Mouse (Mus musculus): ENCODE measurements at regions not wholly inside any gene's neighbourhood (a gene's known extent, or its start where the extent isn't known, plus 50 kb on each side); places are given as distances from the start of the nearest gene placed in this dataset.
"Not testable (repeated sequence)": the region's sequence is repeated elsewhere in the genome, so short reads cannot be mapped to it uniquely, and the experiment has no call there.

DNA sequence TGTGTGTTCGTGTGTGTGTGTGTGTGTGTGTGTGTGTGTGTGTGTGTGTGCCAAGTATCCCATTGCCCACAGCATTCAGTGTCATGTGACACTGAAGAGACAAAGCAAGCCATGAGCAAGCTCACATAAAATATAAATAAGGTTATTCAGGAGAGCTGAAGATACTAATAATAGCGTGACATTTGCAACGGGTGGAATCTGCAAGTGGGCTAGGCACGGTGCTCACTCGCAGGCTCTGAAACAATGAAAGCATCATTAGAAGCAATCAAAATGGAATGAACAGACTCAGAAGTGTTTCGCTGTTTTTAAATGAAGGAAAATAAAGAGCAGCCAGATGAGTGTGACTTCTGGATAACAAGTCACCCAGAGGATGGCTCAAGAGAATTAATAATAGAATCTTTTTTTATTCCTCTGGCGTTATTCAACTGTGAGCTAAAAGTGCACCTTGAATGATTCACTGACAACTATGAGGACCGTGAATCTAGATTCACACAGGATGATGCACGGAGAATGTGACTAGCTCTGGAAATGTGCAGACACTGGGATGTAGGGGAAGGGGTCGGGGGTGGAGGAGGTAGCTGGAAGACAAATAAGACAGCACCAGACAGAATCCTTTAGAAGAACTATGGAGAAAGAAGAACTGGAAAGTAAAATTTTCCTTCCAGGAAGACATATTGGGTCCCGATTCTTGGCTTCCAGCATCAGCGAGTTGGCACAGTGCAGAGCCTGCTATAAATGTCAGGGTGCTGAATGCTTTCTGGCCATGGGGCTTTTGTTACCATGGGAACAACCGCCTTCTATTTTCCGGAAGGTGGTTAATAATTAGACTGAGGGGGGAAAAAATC, 55.3 kb downstream of the Actbl2 start:
- peak; percentile 28 to 29 for DNase-seq (ENCODE audit: low spot score in 2 of 2)

DNA sequence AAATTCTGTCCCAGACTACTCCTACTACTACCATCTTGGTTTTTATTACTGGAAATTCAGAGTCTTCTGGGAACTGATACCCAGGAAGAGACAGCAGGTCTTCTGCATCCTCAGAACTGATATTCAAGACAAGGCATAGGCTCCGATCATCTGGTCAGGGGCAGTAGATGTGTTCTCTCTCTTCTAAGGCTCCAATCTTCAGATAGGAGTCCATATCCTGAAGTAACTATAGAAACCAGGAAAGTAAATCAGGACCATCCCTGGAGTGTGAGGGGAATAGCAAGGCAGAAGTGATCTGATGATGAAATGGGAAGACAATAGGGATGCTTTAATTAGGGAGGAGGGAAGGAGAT, 55.9 kb downstream of the Actbl2 start:
- no peak for DNase-seq (ENCODE audit: low spot score in 2 of 2)

DNA sequence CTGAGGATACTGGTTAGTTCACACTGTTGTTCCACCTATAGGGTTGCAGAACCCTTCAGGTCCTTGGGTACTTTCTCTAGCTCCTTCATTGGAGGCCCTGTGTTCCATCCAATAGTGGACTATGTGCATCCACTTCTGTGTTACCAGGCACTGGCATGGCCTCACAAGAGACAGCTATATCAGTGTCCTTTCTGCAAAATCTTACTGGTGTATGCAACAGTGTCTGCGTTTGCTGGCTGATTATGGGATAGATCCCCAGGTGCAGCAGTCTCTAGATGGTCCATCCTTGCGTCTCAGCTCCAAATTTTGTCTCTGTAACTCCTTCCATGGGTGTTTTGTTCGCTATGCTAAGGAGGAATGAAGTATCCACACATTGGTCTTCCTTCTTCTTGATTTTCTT, 58.7 kb downstream of the Actbl2 start:
- not testable (repeated sequence) for DNase-seq (ENCODE audit: low spot score in 2 of 2)

DNA sequence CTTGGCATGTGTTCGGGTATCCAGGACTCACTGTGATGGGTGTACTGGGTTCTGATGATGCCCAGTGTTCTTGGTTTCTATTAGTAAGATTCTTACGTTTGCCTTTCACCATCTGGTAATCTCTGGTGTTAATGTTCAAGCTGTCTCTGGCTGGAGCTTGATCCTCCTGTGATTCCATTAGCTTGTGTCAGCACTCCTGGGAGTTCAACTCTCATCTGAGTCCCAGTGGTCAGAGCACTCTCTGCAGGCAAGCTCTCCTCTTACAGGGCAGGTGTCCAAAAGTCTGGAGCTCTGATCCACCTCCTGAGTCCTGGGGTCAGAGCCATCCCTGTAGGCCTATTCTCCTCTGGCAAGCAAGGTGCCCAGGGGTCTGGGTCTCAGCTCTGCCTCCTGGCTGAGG, 63.1 kb downstream of the Actbl2 start:
- not testable (repeated sequence) for DNase-seq (ENCODE audit: low spot score in 2 of 2)

DNA sequence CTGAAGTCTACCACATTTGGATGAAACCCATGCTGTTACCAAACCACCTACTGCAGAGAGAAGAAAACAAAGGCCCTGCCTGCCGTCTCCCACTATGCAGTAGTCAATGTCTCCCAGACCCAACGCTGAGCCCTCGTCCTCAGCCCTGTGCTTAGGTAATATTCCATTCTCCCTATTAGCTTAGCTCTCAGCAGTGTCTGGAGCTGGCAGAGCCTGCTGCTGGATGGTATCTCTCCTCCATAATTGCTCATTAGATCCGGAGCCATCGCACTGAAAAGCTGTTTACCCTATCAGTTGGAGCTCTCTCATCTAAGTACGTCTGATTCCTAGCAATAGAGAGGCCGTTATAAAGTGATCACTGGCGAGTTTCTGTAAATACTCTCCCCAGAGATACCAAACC, 68.4 kb downstream of the Actbl2 start:
- DNase-seq (ENCODE audit: low spot score in 2 of 2): no peak

DNA sequence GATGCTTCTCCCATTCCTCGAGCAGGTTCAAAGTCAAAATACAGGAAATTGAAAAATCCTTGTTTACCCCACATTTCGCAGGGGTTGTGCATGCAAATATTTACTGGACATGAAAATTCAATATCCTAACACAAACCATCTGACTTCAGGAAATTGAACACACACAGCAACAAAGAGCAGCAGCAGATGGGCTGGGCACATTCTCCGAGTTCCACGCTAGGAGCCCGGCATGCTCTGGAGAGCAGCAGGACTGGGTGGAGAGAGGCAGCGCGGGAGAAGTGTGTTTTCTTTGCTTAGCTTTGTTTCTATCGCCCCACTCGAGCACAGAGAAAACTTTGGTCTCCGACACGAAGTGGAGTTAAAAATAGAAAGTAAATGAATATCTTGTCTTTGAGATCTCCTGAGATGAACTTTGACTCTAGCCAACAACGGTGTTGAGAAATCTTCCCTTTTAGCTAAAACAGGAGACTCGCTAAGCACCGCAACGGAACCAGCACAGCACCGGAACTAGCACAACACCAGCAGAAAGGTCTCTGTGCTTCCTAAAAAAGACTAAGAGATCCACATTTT, 71.4 kb downstream of the Actbl2 start:
- no peak for DNase-seq (ENCODE audit: low spot score in 2 of 2)

DNA sequence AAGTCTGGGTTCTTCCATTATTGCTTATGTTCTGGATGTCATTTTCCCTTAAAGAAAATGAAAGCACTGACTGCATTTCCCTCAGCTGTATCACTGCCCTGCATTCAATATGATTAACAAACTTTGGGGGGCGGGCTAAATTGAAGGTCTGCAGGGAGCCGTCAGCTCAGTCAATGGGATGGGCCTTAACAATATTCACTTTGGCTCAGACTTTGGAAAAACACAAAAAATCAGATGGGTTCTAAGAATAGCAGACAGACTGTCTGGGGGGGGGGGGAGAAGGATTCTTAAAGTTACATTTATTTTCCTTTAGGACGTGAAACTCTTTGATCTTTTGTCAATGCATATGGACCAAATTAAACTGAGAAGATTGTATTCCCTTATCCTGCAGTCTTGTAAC, 78.2 kb downstream of the Actbl2 start:
- DNase-seq (ENCODE audit: low spot score in 2 of 2): no peak

DNA sequence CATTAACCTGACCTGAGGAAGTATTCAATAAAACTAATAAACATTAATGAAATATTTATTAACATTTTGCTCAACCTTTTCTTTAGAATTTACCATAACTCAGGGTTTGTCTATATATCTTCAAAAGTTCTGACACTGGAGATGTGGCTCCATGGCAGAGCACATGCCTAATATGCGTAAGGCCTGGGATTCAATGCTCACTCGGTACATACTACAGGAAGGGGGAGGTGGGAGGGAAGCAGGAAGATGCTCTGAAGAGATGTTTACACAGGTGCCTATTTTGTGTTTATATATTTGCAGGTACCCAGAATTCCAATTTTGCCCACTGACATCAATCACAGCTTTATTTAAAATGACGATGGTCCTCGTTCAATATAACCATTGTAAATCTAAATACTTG, 79.0 kb downstream of the Actbl2 start:
- DNase-seq (ENCODE audit: low spot score in 2 of 2): no peak

DNA sequence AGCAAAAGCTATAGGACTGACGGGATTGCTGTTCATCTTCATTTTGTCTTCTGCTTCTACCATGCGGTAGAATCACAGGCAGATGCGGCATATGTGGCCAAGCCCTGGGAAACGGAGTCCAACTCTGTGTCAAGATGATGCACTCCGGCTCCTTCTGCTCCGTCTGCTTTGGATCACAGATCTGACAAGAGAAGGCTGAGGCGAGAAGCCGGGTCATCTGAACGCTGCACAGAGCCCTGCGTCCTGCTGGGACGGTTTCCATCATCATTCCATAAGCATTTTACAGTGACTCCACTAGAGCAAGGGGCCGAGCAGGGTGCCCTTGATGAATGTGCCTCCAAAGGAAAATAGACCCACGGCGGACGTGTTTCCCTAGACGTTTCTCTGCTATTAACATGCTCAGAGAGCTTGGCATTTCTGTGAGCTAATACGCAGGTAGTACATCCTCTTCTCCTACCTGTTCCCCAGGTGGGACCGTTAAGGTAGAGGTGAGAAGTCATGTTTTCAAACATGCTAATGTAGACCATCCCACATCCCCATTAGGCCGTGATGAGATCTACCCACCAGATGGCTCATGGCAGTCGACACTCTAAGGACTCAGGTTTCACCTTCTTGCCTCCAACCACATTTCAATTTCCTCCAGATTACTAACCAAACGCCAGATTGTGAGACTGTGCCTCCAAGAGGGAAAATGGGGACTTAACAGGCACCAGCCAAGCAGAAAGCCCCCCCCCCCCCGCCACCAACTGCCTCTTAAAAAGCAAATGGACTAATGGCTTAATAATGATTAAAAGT, 79.6 kb downstream of the Actbl2 start:
- no peak for DNase-seq (ENCODE audit: low spot score in 2 of 2)

DNA sequence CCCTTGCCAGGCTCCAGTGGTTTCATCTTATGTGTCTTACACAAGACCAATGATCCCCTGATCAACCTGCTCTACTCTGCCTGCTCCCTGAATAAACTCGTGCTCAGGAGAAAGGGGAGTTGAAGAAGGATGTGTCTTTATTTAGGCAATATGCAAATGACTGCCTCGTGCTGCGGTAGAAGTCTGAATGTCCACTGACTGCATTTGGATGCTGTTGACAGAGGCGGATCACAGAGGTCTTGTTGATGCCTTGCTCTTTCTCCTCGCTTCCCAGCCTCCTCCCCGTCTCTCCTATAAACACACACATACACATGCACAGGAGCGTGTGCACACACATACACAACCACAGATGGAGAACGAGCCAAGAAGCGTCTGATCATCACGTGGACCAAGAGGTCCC, 90.2 kb downstream of the Actbl2 start:
- no peak for DNase-seq (ENCODE audit: low spot score in 2 of 2)

DNA sequence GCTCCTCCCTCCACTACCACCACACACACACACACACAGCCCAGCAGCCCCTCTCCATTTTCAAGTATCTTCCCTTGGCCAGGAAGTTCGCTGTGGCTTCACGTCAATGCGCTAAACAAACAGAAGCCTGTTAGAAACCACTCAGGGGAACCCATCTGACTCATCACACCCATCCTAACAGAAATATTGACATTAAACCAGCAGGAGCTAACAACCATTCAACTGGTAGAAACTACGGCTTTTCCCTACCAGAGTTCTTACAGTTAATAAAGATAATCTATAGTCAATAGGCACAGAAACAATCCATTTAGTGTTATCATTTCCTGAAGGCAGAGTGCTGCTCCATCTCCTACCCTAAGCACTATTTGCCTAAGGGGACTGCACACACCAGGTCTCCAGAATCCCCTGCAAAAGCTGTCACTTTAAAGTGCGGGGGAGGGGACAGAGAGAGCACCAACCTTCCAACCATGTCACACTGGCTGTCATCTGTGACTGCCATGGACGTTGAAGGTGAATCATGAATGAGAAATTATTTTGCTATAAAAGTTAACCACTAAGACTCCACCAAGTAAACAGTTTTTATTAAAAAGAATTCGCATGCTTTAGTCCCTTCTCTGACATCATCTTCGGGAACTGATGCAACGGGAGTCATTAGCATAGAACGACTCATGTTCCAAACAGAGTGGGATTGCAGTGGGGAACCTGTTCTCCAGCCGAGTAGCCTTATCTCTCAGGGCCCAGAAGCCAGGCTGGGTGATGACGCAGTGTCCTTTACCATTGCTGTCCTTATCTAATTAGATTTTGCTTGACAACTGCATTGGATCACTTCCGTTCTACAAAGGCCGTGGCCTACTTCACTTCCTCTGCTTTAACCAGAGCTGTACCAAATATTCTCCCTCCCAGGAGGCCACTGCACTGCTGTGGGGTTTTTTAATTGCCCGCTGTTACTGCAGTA, 91.0 kb downstream of the Actbl2 start:
- DNase-seq (ENCODE audit: low spot score in 2 of 2): no peak

DNA sequence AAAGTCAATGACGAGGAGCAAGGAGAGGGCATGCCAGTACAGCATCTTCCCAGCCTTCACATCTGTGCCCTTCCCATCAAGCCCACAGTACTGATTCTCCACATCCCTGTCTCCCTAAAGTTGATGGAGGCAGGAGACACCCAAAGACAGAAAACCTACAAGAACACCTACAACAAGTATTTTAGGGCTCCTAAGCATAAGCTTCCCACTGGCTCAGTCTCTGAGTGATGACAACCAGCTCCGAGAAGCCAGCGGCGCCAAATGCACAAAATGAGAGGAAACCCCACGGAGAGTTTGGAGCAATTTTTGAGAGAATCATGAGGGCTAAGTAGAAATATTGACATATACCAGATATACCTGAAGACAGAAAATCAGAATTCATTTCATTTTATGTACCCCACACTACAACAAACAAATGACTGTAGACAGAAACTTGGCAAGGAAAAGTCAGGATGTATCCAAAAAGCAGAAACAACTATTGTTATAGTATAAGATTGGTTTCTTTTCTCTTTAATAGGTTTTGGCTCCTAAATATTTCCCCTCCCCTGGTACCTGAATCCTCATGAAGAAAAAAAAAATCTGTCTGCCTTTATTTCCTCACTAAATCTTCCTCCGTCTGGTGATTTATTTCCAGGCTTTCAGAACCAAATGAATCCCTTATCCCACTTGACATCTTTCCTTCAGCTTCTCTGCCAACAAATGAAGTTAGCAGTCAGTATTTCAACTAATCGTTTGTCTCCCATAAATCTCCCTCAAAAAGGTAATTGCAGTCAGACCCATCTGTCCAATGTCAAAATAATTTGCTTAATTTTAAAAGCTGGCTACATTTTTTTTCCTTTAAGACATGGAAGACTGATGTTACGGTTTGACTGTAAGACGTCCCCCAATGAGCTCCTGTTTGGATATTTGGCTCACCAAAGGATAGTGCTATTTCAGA, 102.0 kb downstream of the Actbl2 start:
- DNase-seq (ENCODE audit: low spot score in 2 of 2): peak; percentile 8 to 28

DNA sequence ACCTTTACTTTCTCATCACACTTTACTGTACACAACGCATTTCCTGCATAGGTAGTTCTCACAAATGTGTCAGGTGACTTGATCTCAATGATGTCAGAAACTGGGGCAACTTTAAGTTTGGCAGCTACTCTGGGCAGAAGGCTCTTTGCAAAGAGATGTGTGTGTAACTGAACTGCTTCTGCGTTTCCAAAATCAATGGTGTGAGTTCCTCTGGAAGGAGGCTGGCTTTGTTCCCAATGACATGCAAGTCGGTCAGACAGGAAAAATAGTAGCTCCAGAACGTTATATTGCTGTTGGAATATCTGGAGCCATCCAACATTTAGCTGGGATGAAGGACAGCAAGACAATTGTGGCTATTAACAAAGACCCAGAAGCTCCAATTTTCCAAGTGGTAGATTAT, 106.6 kb downstream of the Actbl2 start:
- DNase-seq (ENCODE audit: low spot score in 2 of 2): peak in 1 of 2 experiments; percentile 15

DNA sequence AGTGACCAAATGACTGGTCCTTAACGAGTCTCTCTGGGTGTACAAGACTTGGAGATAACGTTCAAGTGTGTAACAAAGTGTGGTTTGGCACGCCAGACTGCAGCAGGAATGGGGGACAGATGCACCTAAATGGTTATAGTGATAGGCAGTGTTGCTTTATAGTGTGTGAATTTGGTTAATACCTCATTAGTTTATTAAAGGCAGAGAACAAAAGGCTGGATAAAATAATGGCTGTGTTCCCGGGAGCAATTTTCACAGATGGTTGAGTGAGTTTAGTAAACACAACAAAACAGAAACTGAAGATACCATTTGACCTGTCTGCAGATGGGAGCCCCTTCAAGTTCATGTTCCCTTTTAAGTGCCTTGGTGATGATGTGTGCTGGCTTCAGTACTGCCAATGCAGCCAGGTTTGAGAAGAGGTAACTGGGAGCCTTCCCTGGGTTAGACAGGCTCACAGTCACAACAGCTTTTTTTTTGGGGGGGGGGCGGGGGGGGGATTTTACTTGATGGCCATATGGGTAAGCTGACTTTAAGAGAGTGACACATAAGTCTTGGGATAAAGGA, 108.4 kb downstream of the Actbl2 start:
- no peak for DNase-seq (ENCODE audit: low spot score in 2 of 2)

DNA sequence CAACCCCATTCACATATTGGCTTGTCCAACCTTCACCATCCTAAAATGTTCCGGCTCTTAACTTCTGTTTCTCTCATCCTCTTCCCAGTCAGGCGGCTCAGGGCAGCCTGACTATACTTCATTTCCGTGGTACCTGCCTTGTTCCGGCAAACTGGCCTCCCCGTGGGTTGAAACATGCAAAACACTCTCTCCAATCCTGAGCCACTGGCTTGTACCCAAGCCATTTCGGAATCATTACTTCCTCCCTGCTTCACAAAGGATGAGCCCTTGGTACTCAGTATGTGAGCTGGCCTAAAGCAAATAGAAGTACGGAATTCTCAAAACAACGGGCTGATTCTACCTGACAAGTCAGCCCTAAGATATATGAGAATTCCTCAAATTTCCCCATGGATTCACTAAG, 112.1 kb downstream of the Actbl2 start:
- no peak for DNase-seq (ENCODE audit: low spot score in 2 of 2)

DNA sequence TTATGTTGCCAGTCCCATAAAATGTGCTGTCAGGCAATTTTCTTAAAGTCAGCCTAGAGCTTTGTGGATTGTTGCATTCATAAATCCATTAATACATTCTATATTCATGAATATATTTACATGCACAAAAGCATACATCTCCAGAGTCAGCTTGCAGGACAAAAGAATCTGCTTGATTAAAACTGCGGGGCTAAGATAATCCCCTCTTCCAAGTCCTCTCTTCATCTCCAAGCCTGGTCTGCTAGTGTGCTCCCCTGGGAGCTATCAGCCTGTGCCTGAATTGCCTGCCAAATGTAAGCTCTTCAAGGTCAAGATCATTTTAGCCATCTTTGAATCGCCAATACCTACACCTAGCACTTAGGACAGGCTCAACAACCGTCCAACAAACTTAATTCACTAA, 112.8 kb downstream of the Actbl2 start:
- no peak for DNase-seq (ENCODE audit: low spot score in 2 of 2)

DNA sequence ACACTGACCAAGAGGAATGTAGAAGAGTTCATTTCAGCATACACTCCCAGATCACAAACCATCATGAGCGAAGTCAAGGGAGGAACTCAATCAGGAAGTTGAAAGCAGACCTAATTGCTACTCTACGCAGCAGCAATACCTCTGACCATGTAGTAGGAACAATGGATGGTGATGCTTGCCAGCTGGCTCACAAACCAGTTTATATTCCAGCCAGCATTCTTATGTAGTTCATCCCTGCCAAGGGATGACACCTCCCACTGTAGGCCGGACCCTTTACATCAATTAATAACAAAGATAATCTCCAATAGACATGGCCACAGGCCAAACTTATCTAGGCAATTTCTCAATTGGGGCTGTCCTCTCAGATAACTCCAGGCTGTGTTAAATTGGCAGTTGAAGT, 115.1 kb downstream of the Actbl2 start:
- no peak for DNase-seq (ENCODE audit: low spot score in 2 of 2)

DNA sequence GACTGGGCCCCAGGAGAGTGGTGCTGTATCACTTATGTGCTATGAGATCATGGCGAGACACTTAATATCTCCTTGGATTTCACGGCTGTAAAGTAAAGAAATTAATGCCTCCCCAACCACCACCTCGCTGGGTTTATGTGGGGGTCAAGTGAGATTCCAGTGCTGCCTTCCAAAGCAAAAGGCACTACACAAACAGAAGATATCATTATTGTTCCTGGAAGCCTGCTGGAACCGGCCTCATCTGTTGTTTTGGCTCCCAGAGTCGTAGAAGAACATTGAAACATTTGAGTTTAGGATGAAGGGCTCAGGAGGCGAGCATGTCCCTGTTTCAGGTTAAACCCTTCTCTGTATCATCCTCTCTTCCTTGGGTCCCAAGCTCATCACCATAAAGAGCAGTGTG, 116.6 kb downstream of the Gpbp1 start:
- DNase-seq (ENCODE audit: low spot score in 2 of 2): no peak

DNA sequence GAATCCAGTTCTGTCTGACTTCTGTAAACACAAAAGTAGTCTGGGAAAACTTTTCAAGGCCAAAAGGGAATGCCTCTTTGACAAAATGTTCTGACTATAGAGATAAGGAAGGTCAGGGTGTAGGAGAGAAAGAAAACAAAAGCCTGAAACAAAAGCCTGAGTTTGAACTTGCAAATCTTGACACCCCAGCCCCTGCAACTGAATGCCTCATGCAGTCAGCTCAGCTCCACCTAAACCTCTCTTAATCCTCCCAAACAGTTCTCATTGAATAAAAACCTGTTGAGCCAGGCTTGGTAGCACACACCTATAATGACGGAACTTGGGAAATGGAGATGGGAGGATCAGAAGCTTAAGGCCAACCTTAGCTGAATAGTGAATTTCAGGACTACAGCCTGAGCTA, 116.1 kb downstream of the Gpbp1 start:
- no peak for DNase-seq (ENCODE audit: low spot score in 2 of 2)

Data from right cerebral cortex, postnatal 36 days (tissue).